Mouse (Mus musculus): ENCODE results near the gene Erg. TPM values are rescaled to one million over a fixed set of nuclear protein-coding genes. Genes with fewer than 3 reads are reported as not detected.

Erg gene
- total RNA-seq (2017) = 1.1 TPM in 1 of 3 replicates, not detected in the others

DNA sequence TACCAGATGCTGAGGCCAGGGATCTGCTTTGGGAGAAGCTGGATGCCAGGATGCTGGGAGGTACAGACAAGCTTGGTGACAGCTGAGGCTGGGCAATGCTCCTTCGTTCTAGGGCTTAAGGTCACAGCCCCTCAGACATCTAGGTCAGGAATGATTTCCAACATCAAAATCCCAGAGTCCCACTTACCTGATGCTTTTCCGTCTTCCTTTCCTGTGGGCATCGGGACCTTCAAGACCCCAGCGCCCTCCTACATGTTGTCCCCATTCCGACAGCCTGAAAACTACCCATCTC is at the start of gene Erg:
Gene Erg, minus strand, starts transcription at position 283 of the 292 bp plus-strand sequence.
- ATAC-seq (replicated peaks; ENCODE audit: insufficient number of reproducible peaks, low FRiP score, low TSS enrichment, poor library complexity, severe bottlenecking) = no peak

DNA sequence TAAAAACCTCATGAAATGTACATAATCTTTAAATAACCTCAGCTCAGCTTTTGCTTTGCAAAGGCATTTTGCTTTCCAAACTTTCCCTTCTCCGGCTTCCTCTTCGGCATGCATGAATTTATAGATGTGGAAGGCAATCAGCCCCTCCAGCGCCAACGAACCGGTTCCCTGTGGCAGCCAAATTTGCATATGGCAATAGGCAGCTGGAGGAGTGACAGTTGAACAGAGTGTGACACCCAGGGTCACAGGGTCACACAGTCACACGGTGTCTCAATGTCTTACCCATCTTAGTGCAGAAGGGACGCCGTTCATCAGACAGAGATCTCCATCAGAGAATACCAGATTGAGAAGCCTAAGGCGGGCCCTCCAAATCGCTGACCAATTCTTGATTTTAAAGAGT is 45.4 kb upstream of the Erg start:
- ATAC-seq (replicated peaks; ENCODE audit: insufficient number of reproducible peaks, low FRiP score, low TSS enrichment, poor library complexity, severe bottlenecking) = no peak

DNA sequence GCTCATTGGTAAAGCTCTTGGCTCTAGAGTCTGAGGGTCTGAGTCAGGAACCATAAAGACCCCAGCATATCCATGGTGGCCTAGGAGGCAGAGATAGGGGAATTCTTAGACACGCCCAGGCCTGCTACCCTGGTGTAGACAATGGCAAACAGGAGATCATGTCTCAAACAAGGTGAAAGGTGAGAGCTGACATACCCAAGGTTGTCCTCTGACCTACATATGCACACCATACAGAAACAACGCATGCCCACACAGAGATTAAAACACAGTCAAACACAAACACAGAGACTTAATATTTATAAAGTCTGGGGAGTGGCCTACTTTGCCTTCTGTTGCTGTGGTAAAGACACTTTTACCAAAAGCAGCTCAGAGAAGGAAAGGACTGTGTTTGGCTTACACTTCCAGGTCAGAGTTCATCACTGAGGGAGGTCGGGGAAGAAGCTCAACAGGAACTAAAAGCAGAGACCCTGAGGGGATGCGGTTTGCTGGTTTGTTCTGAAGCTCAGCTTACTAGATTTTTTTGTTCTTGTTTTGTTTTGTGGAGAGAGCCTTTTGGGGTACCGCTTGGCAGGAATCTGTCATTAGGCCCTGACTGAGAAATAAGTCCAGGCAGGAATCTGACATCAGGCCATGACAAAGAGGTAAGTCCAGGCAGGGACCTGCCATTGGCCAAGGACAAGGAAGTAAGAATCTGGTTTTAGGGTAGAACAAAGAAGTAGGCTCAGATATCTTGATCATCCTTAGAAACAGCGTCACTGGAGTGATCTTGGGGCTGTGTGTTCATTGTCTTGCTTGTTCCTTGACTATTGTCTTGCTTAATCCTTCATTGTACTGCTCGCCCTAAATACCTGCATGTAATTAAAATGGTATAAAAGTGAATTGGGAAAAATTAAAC is 37.7 kb upstream of the Erg start:
- ATAC-seq (replicated peaks; ENCODE audit: insufficient number of reproducible peaks, low FRiP score, low TSS enrichment, poor library complexity, severe bottlenecking) = no peak

DNA sequence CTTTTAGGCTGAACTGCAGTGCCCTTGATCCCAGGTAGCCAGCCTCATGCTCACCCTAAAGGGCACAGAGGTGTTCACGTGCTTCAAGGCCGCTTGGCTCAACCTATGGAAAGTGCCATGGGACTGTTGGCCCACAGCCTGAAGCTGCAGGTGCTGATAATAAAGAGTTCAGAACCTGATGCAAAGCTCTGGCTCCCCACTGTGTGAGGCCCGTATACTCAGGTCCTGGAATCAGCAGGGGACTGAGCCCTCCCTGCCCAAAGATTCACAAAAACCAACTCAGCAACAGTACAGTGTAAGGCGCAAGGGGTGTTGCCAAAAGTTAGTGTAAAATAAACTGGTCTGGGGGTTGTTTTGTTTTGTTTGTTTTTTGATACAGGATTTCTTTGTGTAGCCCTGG is 36.7 kb upstream of the Erg start:
- ATAC-seq (replicated peaks; ENCODE audit: insufficient number of reproducible peaks, low FRiP score, low TSS enrichment, poor library complexity, severe bottlenecking) = no peak

DNA sequence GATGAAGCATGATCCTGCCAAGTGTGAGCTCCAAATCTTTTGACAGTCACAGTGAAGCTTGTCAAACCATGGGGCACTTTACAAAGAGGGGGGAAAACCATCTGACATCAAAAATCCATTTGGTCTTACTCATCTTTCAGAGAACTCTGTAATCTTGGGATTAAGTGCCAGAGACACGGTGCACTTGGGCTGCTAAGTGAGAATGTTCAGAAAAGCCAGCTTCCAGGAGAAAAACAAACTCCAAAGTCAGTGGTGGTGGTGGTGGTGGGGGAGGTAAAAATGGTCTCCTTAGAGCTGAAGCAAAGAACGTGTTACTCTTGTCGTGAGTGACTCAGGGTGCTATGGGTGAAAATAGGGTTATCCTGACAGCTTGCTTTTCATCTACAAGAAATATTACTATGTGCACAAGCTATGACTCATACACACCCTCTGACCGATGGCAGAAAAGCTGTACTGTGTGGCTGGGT is 33.5 kb upstream of the Erg start:
- ATAC-seq (replicated peaks; ENCODE audit: insufficient number of reproducible peaks, low FRiP score, low TSS enrichment, poor library complexity, severe bottlenecking) = no peak

DNA sequence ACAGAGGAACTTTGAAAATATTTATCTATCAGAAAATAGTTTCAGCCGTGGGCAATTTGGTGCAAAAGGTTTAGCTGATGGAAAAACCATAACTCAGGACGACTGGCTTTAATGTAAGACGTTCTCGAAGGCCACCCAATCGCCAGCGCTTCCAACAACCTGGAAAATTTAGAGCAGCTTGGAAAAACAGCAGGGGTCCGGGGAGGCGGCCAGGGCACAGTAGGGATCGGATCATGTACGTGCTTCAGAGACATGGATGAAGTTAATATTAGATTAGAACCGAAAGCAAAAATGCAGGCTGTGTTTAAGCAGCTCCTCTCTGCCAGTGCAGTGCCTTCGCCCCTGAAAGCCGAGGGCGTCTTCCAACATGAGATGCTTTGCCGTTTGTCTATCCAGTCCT is 31.8 kb upstream of the Erg start:
- no peak for ATAC-seq (replicated peaks; ENCODE audit: insufficient number of reproducible peaks, low FRiP score, low TSS enrichment, poor library complexity, severe bottlenecking)

DNA sequence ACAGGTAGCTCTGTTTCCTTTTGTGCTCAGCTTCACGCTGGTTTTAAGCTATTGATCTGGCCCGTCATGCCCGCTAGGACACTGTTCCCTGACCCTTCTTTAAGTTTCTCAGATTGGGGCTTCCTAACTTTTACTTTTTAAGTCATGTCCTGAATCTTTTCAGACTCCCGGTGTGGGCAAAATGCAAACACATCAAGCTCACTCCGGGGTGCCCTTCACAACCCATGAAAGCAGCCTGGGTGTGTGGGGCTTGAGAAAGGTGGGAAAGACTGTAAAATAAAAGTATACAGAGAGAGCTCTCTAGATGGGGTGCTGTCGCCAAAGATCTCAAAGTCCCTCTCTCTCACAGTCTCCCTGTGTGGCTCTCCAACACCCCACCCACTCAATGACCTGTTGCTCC is 31.3 kb upstream of the Erg start:
- ATAC-seq (replicated peaks; ENCODE audit: insufficient number of reproducible peaks, low FRiP score, low TSS enrichment, poor library complexity, severe bottlenecking) = no peak

DNA sequence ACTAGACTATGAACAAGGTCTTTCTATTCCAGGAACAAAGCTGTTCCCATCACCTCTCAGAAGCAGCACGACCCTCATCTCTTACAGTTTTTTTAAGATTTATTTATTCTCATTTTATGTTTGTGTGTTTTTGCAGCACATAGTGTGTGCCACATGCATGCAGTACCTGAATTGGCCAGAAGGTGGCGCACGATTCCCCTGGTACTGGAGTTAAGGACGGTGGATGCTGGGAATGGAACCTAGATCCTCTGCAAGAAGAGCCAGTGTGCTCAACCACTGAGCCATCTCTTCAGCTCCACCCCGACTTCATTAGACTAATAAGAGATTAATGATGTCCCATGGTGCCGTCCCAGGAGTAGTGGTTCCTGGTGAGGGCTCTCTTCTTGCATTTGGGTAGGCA is 29.2 kb upstream of the Erg start:
- 0 out of 2 replicates have a peak, but pooled peaks have one; percentile 49 for ATAC-seq (replicated peaks; ENCODE audit: insufficient number of reproducible peaks, low FRiP score, low TSS enrichment, poor library complexity, severe bottlenecking)

DNA sequence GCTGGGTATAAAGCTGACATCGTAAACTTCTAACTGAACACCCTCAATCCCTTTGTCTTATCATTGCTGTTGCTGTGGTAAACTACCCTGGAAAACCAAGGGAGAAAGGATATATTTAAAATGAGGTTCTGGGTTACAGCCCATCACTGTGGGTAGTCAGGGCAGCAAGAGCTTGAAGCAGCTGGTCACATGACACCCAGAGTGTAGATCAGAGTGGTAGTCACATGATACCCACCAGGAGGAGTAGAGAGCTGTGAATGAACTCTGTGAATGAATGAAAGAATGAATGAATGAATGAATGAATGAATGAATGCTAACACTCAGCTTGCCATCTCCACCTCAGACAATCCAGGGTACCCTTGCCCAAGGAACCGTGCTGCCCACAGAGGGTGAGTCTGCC is 28.1 kb upstream of the Erg start:
- no peak for ATAC-seq (replicated peaks; ENCODE audit: insufficient number of reproducible peaks, low FRiP score, low TSS enrichment, poor library complexity, severe bottlenecking)

DNA sequence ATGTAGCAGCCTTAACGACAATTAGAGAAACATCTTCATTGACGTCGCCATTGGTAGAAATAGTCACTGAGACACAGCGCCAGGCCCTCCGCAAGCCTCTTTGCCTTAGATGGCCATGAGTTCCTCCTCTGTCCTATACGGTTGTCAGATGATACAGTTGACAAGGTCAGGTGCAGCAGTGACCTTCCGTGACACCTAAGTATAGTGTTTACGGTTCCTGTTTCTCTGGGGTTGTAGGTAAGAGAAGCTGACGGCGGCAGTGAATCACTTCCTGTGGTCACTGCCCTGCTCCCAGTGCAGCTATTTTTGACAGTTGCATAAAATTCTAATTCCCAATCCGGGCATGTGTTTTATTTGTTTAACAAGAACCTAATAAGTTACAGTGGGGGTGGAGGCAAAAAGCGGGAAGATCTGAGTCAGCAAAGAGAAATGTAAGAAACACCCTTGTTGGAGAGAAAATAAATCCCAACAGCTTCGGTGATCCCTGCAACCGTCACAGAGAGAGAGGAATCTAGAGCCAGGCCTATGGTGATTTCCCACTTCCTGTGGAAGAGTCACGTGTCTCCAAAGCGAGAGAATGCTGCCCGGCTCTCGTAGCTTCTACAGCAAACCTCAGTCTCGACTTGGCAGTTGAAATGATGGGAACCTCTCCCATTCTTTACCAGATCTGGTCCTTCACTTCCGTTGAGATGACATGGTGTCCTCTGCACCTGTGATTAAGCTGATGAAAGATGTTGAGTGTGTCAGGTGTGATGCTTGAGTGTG is 25.8 kb upstream of the Erg start:
- ATAC-seq (replicated peaks; ENCODE audit: insufficient number of reproducible peaks, low FRiP score, low TSS enrichment, poor library complexity, severe bottlenecking) = no peak

DNA sequence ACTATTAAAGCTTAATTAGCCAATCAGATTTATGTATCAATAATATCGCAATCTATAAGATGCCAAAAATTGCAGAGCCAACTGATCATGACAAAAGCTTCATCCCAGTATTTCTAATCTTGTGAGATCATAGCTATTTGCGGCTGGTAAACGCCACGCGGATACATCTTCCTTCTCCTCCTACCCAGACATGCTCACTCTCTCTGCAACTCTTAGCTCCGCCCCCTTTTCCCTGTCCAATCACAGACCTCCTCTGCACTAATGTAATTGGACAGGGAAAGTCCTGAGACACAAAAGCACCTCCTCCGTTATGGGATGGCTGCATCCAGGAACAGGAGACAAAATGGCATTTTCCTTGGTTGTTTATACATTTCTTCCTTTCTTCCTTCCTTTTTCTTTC is 22.2 kb upstream of the Erg start:
- ATAC-seq (replicated peaks; ENCODE audit: insufficient number of reproducible peaks, low FRiP score, low TSS enrichment, poor library complexity, severe bottlenecking) = no peak

DNA sequence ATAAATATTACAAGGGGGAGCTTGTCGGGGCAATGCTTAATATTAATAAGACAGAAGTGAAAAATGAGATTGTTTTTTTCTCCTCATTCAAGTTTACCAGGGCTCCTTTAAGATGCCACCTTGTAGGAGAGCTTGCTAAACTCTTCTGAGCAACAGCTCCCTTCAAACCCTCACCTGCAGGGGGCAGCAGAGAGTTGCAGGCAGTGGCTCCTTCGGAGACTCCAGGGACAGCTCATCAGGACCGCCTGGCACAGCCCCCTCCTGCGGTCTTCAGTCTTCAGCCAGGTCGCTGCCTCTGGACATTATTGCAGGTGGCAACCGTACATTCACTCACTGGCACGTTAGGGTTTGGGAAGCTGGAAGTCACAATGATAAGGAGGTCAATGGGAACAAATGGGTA is 18.9 kb upstream of the Erg start:
- peak; percentile 62; the same call in 1 of the 2 replicates for ATAC-seq (replicated peaks; ENCODE audit: insufficient number of reproducible peaks, low FRiP score, low TSS enrichment, poor library complexity, severe bottlenecking)

DNA sequence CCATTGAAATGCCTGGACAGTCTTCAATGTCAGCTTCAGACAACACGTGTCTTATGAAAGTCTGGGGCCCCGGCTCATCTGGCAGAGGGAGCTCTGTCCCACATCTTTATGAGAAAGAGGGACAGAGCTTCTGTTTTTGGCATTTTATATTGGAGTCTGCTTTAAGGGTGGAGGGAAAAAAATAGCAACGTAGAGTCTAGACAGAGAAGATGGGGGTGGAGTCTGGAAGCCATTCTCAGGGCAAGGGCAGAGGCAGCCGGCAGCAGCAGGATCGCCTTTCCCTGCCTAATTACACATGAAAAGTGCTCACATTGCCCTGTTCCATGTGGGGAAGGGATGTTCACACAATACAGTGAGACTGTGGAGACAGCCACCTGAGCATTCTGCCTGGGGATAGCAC is 16.1 kb upstream of the Erg start:
- ATAC-seq (replicated peaks; ENCODE audit: insufficient number of reproducible peaks, low FRiP score, low TSS enrichment, poor library complexity, severe bottlenecking) = no peak

DNA sequence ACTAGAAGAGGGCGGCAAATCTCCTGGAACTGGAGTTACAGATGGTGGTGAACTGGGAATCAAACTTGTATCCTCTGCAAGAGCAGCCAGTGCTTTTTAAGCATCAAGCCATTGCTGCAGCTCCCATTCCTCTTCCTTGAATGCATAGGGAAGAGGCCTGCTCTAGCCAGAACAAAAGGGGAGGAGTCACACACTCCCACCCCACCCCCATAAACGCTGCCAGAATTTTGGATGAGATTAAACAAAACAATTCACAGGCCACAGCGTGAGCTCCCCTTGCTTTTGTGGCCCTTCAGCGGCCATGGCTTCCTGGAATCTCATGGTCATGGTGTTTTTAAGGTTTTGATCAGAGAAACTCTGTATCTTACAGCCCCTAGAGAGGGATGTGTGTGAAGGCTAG is 15.4 kb upstream of the Erg start:
- no peak for ATAC-seq (replicated peaks; ENCODE audit: insufficient number of reproducible peaks, low FRiP score, low TSS enrichment, poor library complexity, severe bottlenecking)

DNA sequence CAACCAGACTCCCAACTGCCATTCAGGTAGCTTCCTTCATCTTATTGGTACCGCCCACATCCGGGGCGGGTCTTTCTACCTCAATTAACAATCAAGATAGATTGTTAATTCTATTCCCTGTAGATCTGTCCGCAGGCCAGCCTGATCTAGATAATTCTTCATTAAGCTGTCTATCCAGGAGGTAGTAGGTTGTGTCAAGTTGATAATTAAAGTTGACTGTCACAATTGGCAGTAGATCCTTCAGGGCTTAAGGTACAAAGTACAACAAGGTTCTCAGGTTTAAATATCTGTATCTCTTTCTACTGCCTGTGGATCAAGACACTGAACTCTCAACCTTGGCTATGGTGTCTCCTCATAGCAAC is 14.8 kb upstream of the Erg start:
- no peak for ATAC-seq (replicated peaks; ENCODE audit: insufficient number of reproducible peaks, low FRiP score, low TSS enrichment, poor library complexity, severe bottlenecking)

DNA sequence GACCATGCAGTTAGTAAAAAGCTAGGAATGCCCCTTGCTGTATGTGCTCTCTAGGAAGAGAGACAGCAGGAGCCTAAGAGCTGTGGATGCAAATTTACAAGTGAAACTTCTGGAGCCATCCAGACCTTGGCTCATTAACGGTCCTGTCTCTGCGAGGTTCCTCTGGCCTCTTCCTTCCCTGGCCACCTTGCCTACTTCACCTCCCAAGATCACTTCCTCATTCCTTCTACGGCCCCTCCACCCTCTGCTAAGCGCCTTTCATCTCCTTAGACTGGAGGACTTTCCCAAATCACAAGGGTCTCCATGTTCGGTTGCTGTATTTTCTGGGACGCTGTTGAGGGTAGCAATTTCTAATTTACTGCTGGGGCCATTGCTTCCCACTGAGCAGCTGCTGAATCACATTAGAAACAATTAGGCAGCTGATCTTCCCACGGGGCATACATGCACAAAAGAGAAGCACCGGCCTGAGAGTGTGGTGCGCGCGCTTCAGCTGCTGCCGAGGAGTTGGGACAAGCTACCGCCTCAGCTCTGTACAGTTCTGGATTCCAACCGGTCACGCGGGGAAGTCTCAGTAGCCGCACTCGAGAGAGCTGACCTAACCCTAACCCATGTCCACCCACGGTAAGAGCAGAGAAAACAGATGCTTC is 14.3 kb upstream of the Erg start:
- no peak for ATAC-seq (replicated peaks; ENCODE audit: insufficient number of reproducible peaks, low FRiP score, low TSS enrichment, poor library complexity, severe bottlenecking)

DNA sequence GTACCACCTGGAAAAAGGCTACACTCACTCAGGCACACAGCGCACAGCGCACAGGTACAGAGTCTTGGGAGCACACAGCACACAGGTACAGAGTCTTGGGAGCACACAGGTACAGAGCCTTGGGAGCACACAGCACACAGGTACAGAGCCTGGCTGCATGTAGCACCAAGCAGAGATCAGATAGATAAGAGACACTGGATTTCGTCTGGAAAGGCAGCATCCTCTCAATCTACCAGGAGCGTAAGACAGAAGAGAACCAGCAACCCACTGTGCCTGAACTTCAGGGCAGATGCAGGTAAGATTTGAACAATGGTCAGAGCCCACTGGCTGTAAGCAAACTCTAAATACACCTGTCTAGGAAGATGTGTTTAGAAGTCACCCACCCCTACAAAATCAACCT is 12.5 kb upstream of the Erg start:
- no peak for ATAC-seq (replicated peaks; ENCODE audit: insufficient number of reproducible peaks, low FRiP score, low TSS enrichment, poor library complexity, severe bottlenecking)

DNA sequence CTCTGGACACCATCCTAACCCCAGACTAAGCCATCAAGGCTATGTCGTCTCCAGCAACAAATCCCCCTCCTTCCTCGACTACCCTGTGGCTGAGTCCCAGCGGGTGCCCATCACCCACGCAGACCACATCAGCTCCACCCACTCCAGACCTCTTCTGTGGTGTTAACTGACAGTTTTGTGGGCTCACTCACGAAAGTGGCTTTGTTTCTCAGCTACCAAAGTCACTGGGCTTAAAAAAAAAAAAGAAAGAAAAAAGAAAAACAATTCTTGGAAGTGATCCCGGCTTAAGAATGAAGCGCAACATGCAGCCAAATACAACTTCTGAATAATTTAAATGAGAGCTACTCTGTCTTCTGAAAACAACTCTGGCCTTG is 11.2 kb upstream of the Erg start:
- no peak for ATAC-seq (replicated peaks; ENCODE audit: insufficient number of reproducible peaks, low FRiP score, low TSS enrichment, poor library complexity, severe bottlenecking)

DNA sequence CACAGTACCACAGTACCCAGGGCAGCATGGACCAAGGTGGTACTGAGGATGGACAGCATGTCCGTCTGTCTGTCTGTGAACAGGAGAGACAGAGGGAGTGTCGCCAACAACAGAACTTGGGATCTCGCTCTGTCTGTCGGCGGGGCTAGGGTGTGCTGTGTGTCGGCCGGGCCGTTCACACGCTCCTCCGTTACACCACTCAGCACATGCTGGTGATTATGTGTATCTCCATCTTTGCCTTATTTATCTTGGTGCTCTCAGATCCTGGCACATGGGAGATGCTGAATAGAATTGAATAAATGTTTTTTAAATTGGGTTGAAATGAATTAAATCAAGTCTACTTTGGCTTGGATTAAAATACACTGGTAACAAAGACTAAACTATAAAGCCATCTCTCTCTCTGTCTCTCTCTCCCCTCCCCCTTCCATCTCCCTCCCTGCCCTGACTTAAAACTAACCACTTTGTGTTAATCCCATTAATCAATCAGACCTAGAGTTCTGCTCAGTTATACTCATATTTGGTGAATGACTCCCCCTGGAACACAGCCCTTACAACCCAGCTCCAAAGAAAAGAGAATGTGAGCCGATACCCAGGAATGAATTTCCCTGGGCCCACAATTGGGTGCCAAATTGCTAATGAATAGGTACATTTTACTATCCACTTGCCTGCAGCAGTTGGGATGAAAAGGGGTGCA is 10.6 kb upstream of the Erg start:
- ATAC-seq (replicated peaks; ENCODE audit: insufficient number of reproducible peaks, low FRiP score, low TSS enrichment, poor library complexity, severe bottlenecking) = no peak
